Mouse (Mus musculus) intestine, postnatal 0 days (tissue): ENCODE measurements around the gene D17H6S53E. TPM values are rescaled to one million over a fixed set of nuclear protein-coding genes. Genes with fewer than 3 reads are reported as not detected.
"Not testable (repeated sequence)": the region's sequence is repeated elsewhere in the genome, so short reads cannot be mapped to it uniquely, and the experiment has no call there.

ENCODE experiments used
- ATAC-seq: fragments of 200-750 bp; cut with Nextera tagmentation; 2 replicates; pipeline ENCODE4 v1.8.0; 2017; ENCODE audit warnings: mild to moderate bottlenecking, moderate TSS enrichment, moderate library complexity
- H3K27ac ChIP-seq: fragments of 300-500 bp; sonication (generic); 2 replicates; pipeline ENCODE4 v1.5.1; 2014; ENCODE audit warnings: mild to moderate bottlenecking, low read depth, low read length, moderate library complexity
- H3K27me3 ChIP-seq: fragments of 300-500 bp; sonication (generic); replicated peaks from 2 replicates; pipeline ENCODE4 v1.6.1; 2014; ENCODE audit warnings: low read length, mixed read lengths; ENCODE audit not compliant: control insufficient read depth, insufficient read depth
- H3K36me3 ChIP-seq: fragments of 300-500 bp; sonication (generic); 2 replicates; pipeline ENCODE4 v1.6.1; 2014; ENCODE audit warnings: mild to moderate bottlenecking, moderate library complexity; ENCODE audit not compliant: control insufficient read depth, insufficient read depth
- H3K4me1 ChIP-seq: fragments of 300-500 bp; sonication (generic); replicated peaks from 2 replicates; pipeline ENCODE4 v1.6.1; 2014; ENCODE audit warnings: antibody characterized with exemption, low read length, mixed read lengths; ENCODE audit not compliant: control insufficient read depth, insufficient read depth
- H3K4me2 ChIP-seq: fragments of 300-500 bp; sonication (generic); replicated peaks from 2 replicates; pipeline ENCODE4 v1.6.1; 2014; ENCODE audit warnings: low read depth, mild to moderate bottlenecking, moderate library complexity
- H3K4me3 ChIP-seq: fragments of 300-500 bp; sonication (generic); 2 replicates; pipeline ENCODE4 v1.5.1; 2014; ENCODE audit warnings: low read depth, low read length
- H3K9ac ChIP-seq: fragments of 300-500 bp; sonication (generic); 2 replicates; pipeline ENCODE4 v1.6.1; 2014; ENCODE audit warnings: mild to moderate bottlenecking, low read depth, low read length
- H3K9me3 ChIP-seq: fragments of 300-500 bp; sonication (generic); 2 replicates; pipeline ENCODE4 v1.6.1; 2016; ENCODE audit warnings: mixed run types; ENCODE audit not compliant: control insufficient read depth
- CTCF ChIP-seq: sonication (generic); IDR thresholded peaks from 2 replicates; pipeline ENCODE4 v1.5.1; 2016; ENCODE audit warnings: low read depth, mild to moderate bottlenecking, control low read depth, antibody characterized with exemption, moderate library complexity
- WGBS: fragments of 180-500 bp; shearing (Covaris S2); extraction: QIAGEN DNeasy Blood & Tissue Kit; methylation state at CpG from one replicate; pipeline ENCODE4 v1.1.7; 2014; 5-methylcytosine and 5-hydroxymethylcytosine counted together
- polyA plus RNA-seq: library from polyadenylated mRNA; unstranded; fragments of >200 nt; fragmentation: Nextera tagmentation; extraction: Ambion mirVana; gene quantifications from 2 replicates; pipeline ENCODE4 v1.2.1, GENCODE M21; 2015

The D17H6S53E gene
- polyA plus RNA-seq, 1 experiment from 2014 or later, result 26.3 TPM

- Histone ChIP-seq H3K27me3 (no peaks in the 10 kb centered on the region), H3K4me1 (peaks cover 6% of the 10 kb centered on the region; the same call in 1 of the 2 replicates), H3K4me3 (peak overlapping the region; percentile 86), H3K9ac (peak overlapping the region; percentile 84), H3K36me3 (peaks cover 34% of the 10 kb centered on the region), H3K9me3 (no peaks in the 10 kb centered on the region), H3K27ac (peak overlapping the region; percentile 43), H3K4me2 (peak overlapping the region; percentile 92)
- TF ChIP-seq CTCF, result no peak
- under 1% methylated on average over 33 of the region's 33 CpGs for WGBS
- 0 out of 2 replicates have a peak, but pooled peaks have one; percentile 2 for ATAC-seq
Observed at GRCm38 (mm10) chr17:35120745-35121142, 5.4 kb upstream of the D17H6S53E start.

GRCm38 (mm10) chr17:35121143-35121799 lies 4.9 kb upstream of the D17H6S53E start, which contains the start of gene Gpank1:
TSS of gene Gpank1 (plus strand) at chr17:35121455.
- ATAC-seq, result peak; percentile 86
- 0% methylated on average over 50 of the region's 50 CpGs for WGBS
- TF ChIP-seq CTCF, result no peak
- H3K27ac ChIP-seq, result peak within 1 kb of the TSS; percentile 89
- peaks cover 6% of the 10 kb centered on the region; the same call in 1 of the 2 replicates for H3K4me1 ChIP-seq
- peaks cover 29% of the 10 kb centered on the region for H3K36me3 ChIP-seq
- H3K9me3 ChIP-seq, result no peaks in the 10 kb centered on the region
- H3K4me2 ChIP-seq, result peak within 1 kb of the TSS; percentile 92
- H3K9ac ChIP-seq, result peak within 1 kb of the TSS; percentile 84
- H3K27me3 ChIP-seq, result no peaks in the 10 kb centered on the region
- peak within 1 kb of the TSS; percentile 86 for H3K4me3 ChIP-seq

GRCm38 (mm10) chr17:35121871-35122303 lies 4.3 kb upstream of the D17H6S53E start, which contains the start of gene Csnk2b:
TSS of gene Csnk2b (minus strand) at chr17:35122053.
- Histone ChIP-seq H3K4me1 (peaks cover 6% of the 10 kb centered on the region; the same call in 1 of the 2 replicates), H3K27ac (peak within 1 kb of the TSS; percentile 89), H3K4me3 (peak within 1 kb of the TSS; percentile 86), H3K36me3 (peaks cover 25% of the 10 kb centered on the region), H3K27me3 (no peaks in the 10 kb centered on the region), H3K4me2 (peak within 1 kb of the TSS; percentile 92), H3K9ac (peak within 1 kb of the TSS; percentile 84), H3K9me3 (no peaks in the 10 kb centered on the region)
- peak; percentile 62 for TF ChIP-seq CTCF
- no peak for ATAC-seq
- under 1% methylated on average over 19 of the region's 19 CpGs for WGBS

- not testable (repeated sequence) for H3K9me3 ChIP-seq, H3K4me2 ChIP-seq, H3K9ac ChIP-seq, ATAC-seq, H3K4me3 ChIP-seq, H3K4me1 ChIP-seq, H3K27me3 ChIP-seq, H3K27ac ChIP-seq
- peaks cover 22% of the 10 kb centered on the region; the same call in 1 of the 2 replicates for H3K36me3 ChIP-seq
- WGBS, result 91% methylated on average over 9 of the region's 9 CpGs
Observed at GRCm38 (mm10) chr17:35123287-35123686, 2.9 kb upstream of the D17H6S53E start.

GRCm38 (mm10) chr17:35124261-35124896 lies 1.8 kb upstream of the D17H6S53E start:
- H3K27me3 ChIP-seq, H3K9ac ChIP-seq, H3K4me1 ChIP-seq, H3K4me2 ChIP-seq, H3K9me3 ChIP-seq, H3K4me3 ChIP-seq: not testable (repeated sequence)
- H3K36me3 ChIP-seq, result peaks cover 23% of the 10 kb centered on the region; the same call in 1 of the 2 replicates
- peak; percentile 42 for ATAC-seq
- WGBS, result 64% methylated on average over 12 of the region's 12 CpGs
- peak overlapping the region; percentile 91 for H3K27ac ChIP-seq

GRCm38 (mm10) chr17:35125081-35125480 lies 1.1 kb upstream of the D17H6S53E start:
- H3K4me3 ChIP-seq, result no peak overlapping the region
- no peaks in the 10 kb centered on the region for H3K27me3 ChIP-seq
- peaks cover 25% of the 10 kb centered on the region; the same call in 1 of the 2 replicates for H3K36me3 ChIP-seq
- no peaks in the 10 kb centered on the region for H3K9me3 ChIP-seq
- WGBS, result 96% methylated on average over 1 of the region's 1 CpGs
- H3K27ac ChIP-seq, result peak overlapping the region; percentile 91
- peak overlapping the region; percentile 78; the same call in 1 of the 2 replicates for H3K9ac ChIP-seq
- H3K4me1 ChIP-seq, result peaks cover 6% of the 10 kb centered on the region; the same call in 1 of the 2 replicates
- peak overlapping the region; percentile 84 for H3K4me2 ChIP-seq
- ATAC-seq, result no peak
- no peak for TF ChIP-seq CTCF
